Mouse (Mus musculus): ENCODE data around the gene Gm49354. TPM values are rescaled to one million over a fixed set of nuclear protein-coding genes. Genes with fewer than 3 reads are reported as not detected.
A peak's percentile ranks its signal among the peaks of the same experiment; 100 is the strongest.
"Not testable (repeated sequence)": the region's sequence is repeated elsewhere in the genome, so short reads cannot be mapped to it uniquely, and the experiment has no call there.

The Gm49354 gene
- polyA plus RNA-seq, 1 experiment from 2014 or later, result not detected

GRCm38 (mm10) chr13:59746711-59747110 lies 35.3 kb downstream of the Gm49354 start, which contains the start of gene 1700014D04Rik:
TSS of gene 1700014D04Rik (minus strand) at chr13:59746752.
- Histone ChIP-seq H3K27ac (ENCODE audit: low read depth, low read length) (no peak within 1 kb of the TSS), H3K4me2 (replicated peaks; ENCODE audit: low read depth, low read length) (no peak within 1 kb of the TSS), H3K4me3 (ENCODE audit: low read depth, low read length) (no peak within 1 kb of the TSS), H3K27me3 (ENCODE audit: control insufficient read depth, insufficient read depth, low read length) (no peaks in the 10 kb centered on the region), H3K9me3 (ENCODE audit: control insufficient read depth, low read length) (no peaks in the 10 kb centered on the region), H3K9ac (ENCODE audit: low read depth, low read length) (no peak within 1 kb of the TSS), H3K4me1 (replicated peaks; ENCODE audit: control insufficient read depth, insufficient read depth, low read length) (no peaks in the 10 kb centered on the region), H3K36me3 (ENCODE audit: control insufficient read depth, insufficient read depth, low read length) (no peaks in the 10 kb centered on the region)
- DNase-seq (ENCODE audit: low spot score) (no peak), ATAC-seq (ENCODE audit: low FRiP score) (no peak)
- 88% methylated on average over 9 of the region's 9 CpGs for WGBS

DNA sequence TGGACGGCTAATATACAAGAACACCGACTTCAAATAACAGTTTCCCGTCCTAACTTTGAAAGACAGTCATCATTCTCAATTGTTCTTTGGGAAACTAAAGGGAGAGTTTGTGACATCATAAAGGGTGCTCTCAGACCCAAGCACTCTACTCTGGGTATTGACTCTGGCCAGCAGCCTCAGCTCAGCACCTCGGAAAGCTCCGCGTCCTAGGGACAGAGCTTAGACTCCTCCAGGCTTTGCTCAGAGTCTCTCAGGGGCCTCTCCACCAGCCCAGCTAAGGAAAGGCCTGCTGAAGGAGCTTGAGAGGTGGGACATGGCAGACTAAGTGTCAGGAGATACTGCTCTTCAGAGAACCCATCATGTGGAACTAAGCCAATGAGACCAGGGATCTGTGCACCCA lies 35.9 kb downstream of the Gm49354 start:
- Histone ChIP-seq H3K4me2 (replicated peaks; ENCODE audit: low read depth, low read length) (no peak overlapping the region), H3K9me3 (ENCODE audit: control insufficient read depth, low read length) (no peaks in the 10 kb centered on the region), H3K4me1 (replicated peaks; ENCODE audit: control insufficient read depth, insufficient read depth, low read length) (no peaks in the 10 kb centered on the region), H3K27me3 (ENCODE audit: control insufficient read depth, insufficient read depth, low read length) (no peaks in the 10 kb centered on the region), H3K27ac (ENCODE audit: low read depth, low read length) (no peak overlapping the region), H3K9ac (ENCODE audit: low read depth, low read length) (no peak overlapping the region), H3K4me3 (ENCODE audit: low read depth, low read length) (no peak overlapping the region), H3K36me3 (ENCODE audit: control insufficient read depth, insufficient read depth, low read length) (no peaks in the 10 kb centered on the region)
- ATAC-seq (ENCODE audit: low FRiP score) (no peak), DNase-seq (ENCODE audit: low spot score) (no peak)
- WGBS, result 72% methylated on average over 5 of the region's 6 CpGs

GRCm38 (mm10) chr13:59745462-59745861 lies 36.6 kb downstream of the Gm49354 start:
- no peaks in the 10 kb centered on the region for H3K27me3 ChIP-seq (ENCODE audit: control insufficient read depth, insufficient read depth, low read length)
- no peak overlapping the region for H3K27ac ChIP-seq (ENCODE audit: low read depth, low read length)
- no peaks in the 10 kb centered on the region for H3K36me3 ChIP-seq (ENCODE audit: control insufficient read depth, insufficient read depth, low read length)
- no peak overlapping the region for H3K4me2 ChIP-seq (replicated peaks; ENCODE audit: low read depth, low read length)
- no peak overlapping the region for H3K9ac ChIP-seq (ENCODE audit: low read depth, low read length)
- H3K4me3 ChIP-seq (ENCODE audit: low read depth, low read length), result no peak overlapping the region
- no peaks in the 10 kb centered on the region for H3K9me3 ChIP-seq (ENCODE audit: control insufficient read depth, low read length)
- 87% methylated on average over 6 of the region's 6 CpGs for WGBS
- DNase-seq (ENCODE audit: low spot score), result no peak
- no peak for ATAC-seq (ENCODE audit: low FRiP score)
- H3K4me1 ChIP-seq (replicated peaks; ENCODE audit: control insufficient read depth, insufficient read depth, low read length), result no peaks in the 10 kb centered on the region

- Histone ChIP-seq H3K27me3 (ENCODE audit: control insufficient read depth, insufficient read depth, low read length) (no peaks in the 10 kb centered on the region), H3K36me3 (ENCODE audit: control insufficient read depth, insufficient read depth, low read length) (no peaks in the 10 kb centered on the region), H3K27ac (ENCODE audit: low read depth, low read length) (no peak overlapping the region), H3K4me1 (replicated peaks; ENCODE audit: control insufficient read depth, insufficient read depth, low read length) (no peaks in the 10 kb centered on the region), H3K9me3 (ENCODE audit: control insufficient read depth, low read length) (no peaks in the 10 kb centered on the region), H3K4me2 (replicated peaks; ENCODE audit: low read depth, low read length) (no peak overlapping the region), H3K9ac (ENCODE audit: low read depth, low read length) (no peak overlapping the region), H3K4me3 (ENCODE audit: low read depth, low read length) (no peak overlapping the region)
- DNase-seq (ENCODE audit: low spot score), result no peak
- WGBS, result 83% methylated on average over 10 of the region's 10 CpGs
- no peak for ATAC-seq (ENCODE audit: low FRiP score)
These were observed 40.3 kb downstream of the Gm49354 start for GRCm38 (mm10) chr13:59741697-59742096.

GRCm38 (mm10) chr13:59741096-59741495 lies 40.9 kb downstream of the Gm49354 start:
- DNase-seq (ENCODE audit: low spot score) (no peak), ATAC-seq (ENCODE audit: low FRiP score) (no peak)
- H3K9me3 ChIP-seq (ENCODE audit: control insufficient read depth, low read length), result no peaks in the 10 kb centered on the region
- no peak overlapping the region for H3K9ac ChIP-seq (ENCODE audit: low read depth, low read length)
- H3K27ac ChIP-seq (ENCODE audit: low read depth, low read length), result no peak overlapping the region
- H3K4me1 ChIP-seq (replicated peaks; ENCODE audit: control insufficient read depth, insufficient read depth, low read length), result no peaks in the 10 kb centered on the region
- H3K4me2 ChIP-seq (replicated peaks; ENCODE audit: low read depth, low read length), result no peak overlapping the region
- no peak overlapping the region for H3K4me3 ChIP-seq (ENCODE audit: low read depth, low read length)
- no peaks in the 10 kb centered on the region for H3K27me3 ChIP-seq (ENCODE audit: control insufficient read depth, insufficient read depth, low read length)
- WGBS, result 94% methylated on average over 11 of the region's 11 CpGs
- no peaks in the 10 kb centered on the region for H3K36me3 ChIP-seq (ENCODE audit: control insufficient read depth, insufficient read depth, low read length)

- Histone ChIP-seq H3K36me3 (ENCODE audit: control insufficient read depth, insufficient read depth, low read length) (no peaks in the 10 kb centered on the region), H3K4me3 (ENCODE audit: low read depth, low read length) (no peak overlapping the region), H3K27ac (ENCODE audit: low read depth, low read length) (no peak overlapping the region), H3K9me3 (ENCODE audit: control insufficient read depth, low read length) (no peaks in the 10 kb centered on the region), H3K4me2 (replicated peaks; ENCODE audit: low read depth, low read length) (no peak overlapping the region), H3K27me3 (ENCODE audit: control insufficient read depth, insufficient read depth, low read length) (no peaks in the 10 kb centered on the region), H3K9ac (ENCODE audit: low read depth, low read length) (no peak overlapping the region), H3K4me1 (replicated peaks; ENCODE audit: control insufficient read depth, insufficient read depth, low read length) (no peaks in the 10 kb centered on the region)
- ATAC-seq (ENCODE audit: low FRiP score) (no peak), DNase-seq (ENCODE audit: low spot score) (no peak)
- 92% methylated on average over 4 of the region's 4 CpGs for WGBS
These were observed 42.6 kb downstream of the Gm49354 start for GRCm38 (mm10) chr13:59739397-59739796.

DNA sequence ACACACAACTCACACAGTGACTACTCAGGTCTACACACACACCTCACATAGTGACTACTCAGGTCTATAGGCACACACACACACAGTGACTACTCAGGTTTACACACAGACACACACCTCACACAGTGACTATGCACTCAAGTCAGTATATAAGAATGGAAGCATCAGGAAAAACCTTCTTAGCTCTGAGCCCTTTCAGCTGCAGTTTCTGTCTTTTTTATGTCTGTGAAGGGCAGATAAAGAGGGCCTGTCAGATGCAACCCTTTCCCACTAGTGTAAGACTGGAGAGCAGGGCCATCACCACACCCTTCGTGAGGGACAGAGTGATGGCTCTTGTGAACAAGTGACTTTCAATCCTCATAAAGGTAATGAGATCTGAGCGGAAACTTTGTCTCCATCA lies 43.6 kb downstream of the Gm49354 start:
- DNase-seq (ENCODE audit: low spot score) (no peak), ATAC-seq (ENCODE audit: low FRiP score) (no peak)
- WGBS, result 88% methylated on average over 2 of the region's 2 CpGs
- no peak overlapping the region for H3K4me3 ChIP-seq (ENCODE audit: low read depth, low read length)
- no peaks in the 10 kb centered on the region for H3K36me3 ChIP-seq (ENCODE audit: control insufficient read depth, insufficient read depth, low read length)
- no peaks in the 10 kb centered on the region for H3K27me3 ChIP-seq (ENCODE audit: control insufficient read depth, insufficient read depth, low read length)
- H3K9me3 ChIP-seq (ENCODE audit: control insufficient read depth, low read length), result no peaks in the 10 kb centered on the region
- H3K4me1 ChIP-seq (replicated peaks; ENCODE audit: control insufficient read depth, insufficient read depth, low read length), result no peaks in the 10 kb centered on the region
- H3K4me2 ChIP-seq (replicated peaks; ENCODE audit: low read depth, low read length), result no peak overlapping the region
- no peak overlapping the region for H3K27ac ChIP-seq (ENCODE audit: low read depth, low read length)
- H3K9ac ChIP-seq (ENCODE audit: low read depth, low read length), result no peak overlapping the region

DNA sequence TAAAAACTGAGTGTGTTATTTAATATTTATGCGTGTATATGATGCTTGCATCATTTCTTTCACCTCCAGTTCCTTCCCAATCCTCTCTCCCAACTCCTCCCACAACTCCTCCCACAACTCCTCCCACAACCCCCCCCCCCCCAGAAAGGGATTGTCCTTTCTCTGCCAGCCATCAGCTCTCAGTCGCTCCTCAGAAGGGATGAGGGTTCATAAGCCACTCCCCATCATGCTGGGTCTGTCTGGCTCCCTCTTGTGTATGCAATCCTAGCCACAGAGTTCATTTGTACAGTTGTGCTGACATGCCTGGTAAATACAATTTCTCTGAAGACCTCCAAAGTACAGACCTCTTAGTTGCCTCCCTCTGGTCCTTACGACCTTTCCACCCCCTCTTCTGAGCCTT lies 46.9 kb downstream of the Gm49354 start:
- no peak for ATAC-seq (ENCODE audit: low FRiP score)

DNA sequence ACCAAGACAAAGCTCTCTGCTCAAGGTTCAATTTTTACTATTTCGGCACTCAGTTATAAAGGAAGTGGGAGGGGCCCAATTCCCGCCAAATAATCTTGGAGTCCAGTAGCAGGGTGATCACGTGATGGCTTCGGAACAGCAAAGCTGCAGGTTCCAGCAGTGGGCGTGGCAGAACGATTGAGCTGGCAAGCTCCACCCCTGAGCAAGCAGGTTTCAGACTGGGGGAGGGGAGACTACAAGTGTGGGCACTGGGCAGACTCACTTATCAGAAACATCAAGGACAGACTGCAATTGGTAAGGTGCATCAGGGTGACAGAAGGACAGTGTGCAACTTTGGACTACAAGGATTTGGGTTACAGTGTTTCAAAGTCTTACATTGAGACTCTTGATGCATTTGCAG lies 47.7 kb downstream of the Gm49354 start:
- DNase-seq (ENCODE audit: low spot score); ATAC-seq (ENCODE audit: low FRiP score); H3K27ac ChIP-seq (ENCODE audit: low read depth, low read length); H3K4me2 ChIP-seq (replicated peaks; ENCODE audit: low read depth, low read length); H3K9ac ChIP-seq (ENCODE audit: low read depth, low read length); H3K27me3 ChIP-seq (ENCODE audit: control insufficient read depth, insufficient read depth, low read length); H3K9me3 ChIP-seq (ENCODE audit: control insufficient read depth, low read length); H3K4me3 ChIP-seq (ENCODE audit: low read depth, low read length); H3K36me3 ChIP-seq (ENCODE audit: control insufficient read depth, insufficient read depth, low read length); H3K4me1 ChIP-seq (replicated peaks; ENCODE audit: control insufficient read depth, insufficient read depth, low read length): not testable (repeated sequence)
- 31% methylated on average over 5 of the region's 6 CpGs for WGBS

More for the DNA sequence above, 46.9 kb downstream of the Gm49354 start:
- WGBS, result 37% methylated on average over 3 of the region's 3 CpGs
- no peaks in the 10 kb centered on the region for H3K27me3 ChIP-seq (ENCODE audit: control insufficient read depth, insufficient read depth, low read length)
- no peaks in the 10 kb centered on the region for H3K4me1 ChIP-seq (replicated peaks; ENCODE audit: control insufficient read depth, insufficient read depth, low read length)
- no peak overlapping the region for H3K4me2 ChIP-seq (replicated peaks; ENCODE audit: low read depth, low read length)
- no peak overlapping the region for H3K9ac ChIP-seq (ENCODE audit: low read depth, low read length)
- H3K4me3 ChIP-seq (ENCODE audit: low read depth, low read length), result no peak overlapping the region
- no peaks in the 10 kb centered on the region for H3K36me3 ChIP-seq (ENCODE audit: control insufficient read depth, insufficient read depth, low read length)
- H3K9me3 ChIP-seq (ENCODE audit: control insufficient read depth, low read length), result no peaks in the 10 kb centered on the region
- peak; percentile 30 for DNase-seq (ENCODE audit: low spot score)
- H3K27ac ChIP-seq (ENCODE audit: low read depth, low read length), result no peak overlapping the region

Data from hindbrain, embryonic 11.5 days (tissue).